Mouse (Mus musculus) midbrain, embryonic 16.5 days (tissue): ENCODE results near the gene Shmt1. TPM values are rescaled to one million over a fixed set of nuclear protein-coding genes. Genes with fewer than 3 reads are reported as not detected.

Source experiments
- ATAC-seq: fragments of 200-750 bp; cut with Nextera tagmentation; 2 replicates; pipeline ENCODE4 v1.8.0; 2017; ENCODE audit warnings: moderate TSS enrichment
- H3K27ac ChIP-seq: fragments of 300-500 bp; sonication (generic); 2 replicates; pipeline ENCODE4 v1.5.1; 2014; ENCODE audit warnings: mild to moderate bottlenecking, low read length, mixed read lengths
- H3K27me3 ChIP-seq: fragments of 300-500 bp; sonication (generic); 2 replicates; pipeline ENCODE4 v1.6.1; 2014; ENCODE audit warnings: low read depth, low read length, mixed read lengths; ENCODE audit not compliant: control insufficient read depth, insufficient read depth
- H3K36me3 ChIP-seq: fragments of 300-500 bp; sonication (generic); 2 replicates; pipeline ENCODE4 v1.6.1; 2014; ENCODE audit warnings: mild to moderate bottlenecking, low read length, moderate library complexity, mixed read lengths; ENCODE audit not compliant: control insufficient read depth, insufficient read depth
- H3K4me1 ChIP-seq: fragments of 300-500 bp; sonication (generic); 2 replicates; pipeline ENCODE4 v1.6.1; 2014; ENCODE audit warnings: mild to moderate bottlenecking, low read length, mixed read lengths; ENCODE audit not compliant: control insufficient read depth, insufficient read depth
- H3K4me2 ChIP-seq: fragments of 300-500 bp; sonication (generic); 2 replicates; pipeline ENCODE4 v1.6.1; 2014; ENCODE audit warnings: mild to moderate bottlenecking, low read length, mixed read lengths
- H3K4me3 ChIP-seq: fragments of 300-500 bp; sonication (generic); 2 replicates; pipeline ENCODE4 v1.5.1; 2014; ENCODE audit warnings: low read depth, mild to moderate bottlenecking, low read length, moderate library complexity, mixed read lengths
- H3K9ac ChIP-seq: fragments of 300-500 bp; sonication (generic); 2 replicates; pipeline ENCODE4 v1.6.1; 2014; ENCODE audit warnings: low read depth, low read length, mixed read lengths
- H3K9me3 ChIP-seq: fragments of 300-500 bp; sonication (generic); replicated peaks from 2 replicates; pipeline ENCODE4 v1.6.1; 2014; ENCODE audit warnings: mild to moderate bottlenecking, low read length, mixed read lengths; ENCODE audit not compliant: control insufficient read depth, poor library complexity, severe bottlenecking
- WGBS: fragments of 180-500 bp; shearing (Covaris S2); extraction: QIAGEN DNeasy Blood & Tissue Kit; methylation state at CpG from one replicate; pipeline ENCODE4 v1.1.7; 2014; 5-methylcytosine and 5-hydroxymethylcytosine counted together
- polyA plus RNA-seq: library from polyadenylated mRNA; unstranded; fragments of >200 nt; fragmentation: Nextera tagmentation; extraction: Ambion mirVana; gene quantifications from 2 replicates; pipeline ENCODE4 v1.2.1, GENCODE M21; 2015

Shmt1 gene
- polyA plus RNA-seq, 1 experiment from 2014 or later: 4.2 TPM

DNA sequence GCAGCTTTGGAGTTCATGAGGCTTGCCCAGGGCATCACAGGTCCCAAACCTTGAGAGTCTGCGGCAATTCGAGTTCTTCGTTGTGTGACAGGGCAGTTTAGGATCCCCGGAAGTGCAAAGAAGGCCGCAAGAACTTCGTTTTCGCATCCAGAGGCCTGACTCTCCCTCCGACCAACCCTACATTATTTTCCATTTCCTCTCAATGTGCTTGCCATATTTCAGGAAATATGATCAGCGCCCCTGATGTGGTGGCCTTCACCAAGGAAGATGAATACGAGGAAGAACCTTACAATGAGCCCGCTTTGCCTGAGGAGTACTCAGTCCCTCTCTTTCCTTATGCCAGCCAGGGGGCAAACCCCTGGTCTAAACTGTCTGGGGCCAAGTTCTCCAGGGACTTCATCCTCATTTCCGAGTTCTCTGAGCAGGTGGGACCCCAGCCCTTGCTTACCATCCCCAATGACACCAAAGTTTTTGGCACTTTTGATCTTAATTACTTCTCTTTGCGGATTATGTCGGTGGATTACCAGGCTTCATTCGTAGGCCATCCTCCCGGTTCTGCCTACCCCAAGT, 33.6 kb downstream of the Shmt1 start:
- no peaks in the 10 kb centered on the region for H3K9me3 ChIP-seq
- WGBS: 24% methylated on average over 16 of the region's 16 CpGs
- H3K4me3 ChIP-seq: peak overlapping the region; percentile 70
- peak overlapping the region; percentile 75 for H3K4me2 ChIP-seq
- H3K36me3 ChIP-seq: no peaks in the 10 kb centered on the region
- peak overlapping the region; percentile 76 for H3K9ac ChIP-seq
- ATAC-seq: no peak
- peaks cover 71% of the 10 kb centered on the region for H3K4me1 ChIP-seq
- no peaks in the 10 kb centered on the region for H3K27me3 ChIP-seq
- peak overlapping the region; percentile 77 for H3K27ac ChIP-seq

DNA sequence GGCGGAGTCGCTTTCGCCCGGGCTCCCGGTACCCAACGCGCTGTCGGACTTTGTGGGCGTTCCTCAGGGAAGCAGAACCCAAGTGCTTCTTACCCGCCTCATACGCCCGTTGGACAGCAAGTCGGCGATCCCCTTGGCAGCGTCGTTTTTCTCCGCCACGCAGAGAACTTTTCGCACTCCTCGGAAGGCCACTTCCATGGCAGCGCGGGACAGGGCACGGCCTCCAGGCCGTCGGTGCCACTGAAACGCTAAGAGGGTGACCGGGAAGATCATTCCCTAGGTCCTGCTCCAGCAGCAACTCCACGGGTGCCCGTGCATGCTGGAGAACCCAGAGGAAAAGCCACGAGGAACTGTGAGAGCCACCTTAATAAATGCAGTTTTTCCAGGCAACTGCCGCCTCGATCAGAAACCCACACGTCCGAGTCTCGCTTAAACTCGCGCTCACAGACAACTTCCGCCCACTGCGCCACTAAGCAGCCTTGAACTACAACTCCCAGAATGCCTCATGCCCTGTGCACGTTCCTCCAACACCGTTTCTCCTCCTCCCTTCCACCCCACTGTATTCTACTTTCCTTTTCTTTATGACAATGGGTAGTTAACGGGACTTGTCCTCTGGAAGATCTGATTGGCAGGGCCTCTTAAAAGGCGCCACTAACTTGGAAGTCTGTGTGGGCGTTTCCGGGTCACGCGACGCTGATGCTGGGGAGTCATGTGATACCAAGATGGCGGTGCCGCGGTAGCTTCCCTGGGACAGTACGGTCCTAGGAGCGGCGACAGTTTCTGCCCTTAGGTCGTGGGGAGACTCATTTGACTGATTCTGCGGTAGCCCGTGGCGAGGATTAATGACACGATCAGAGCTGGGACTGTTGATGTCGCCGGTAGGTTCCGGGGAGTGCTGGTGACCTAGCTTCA, 34.4 kb downstream of the Shmt1 start, which contains the start of the genes Top3a and Smcr8:
Gene Top3a (minus strand): TSS at position 537 of the 912 bp plus-strand sequence.
Gene Smcr8 (plus strand): TSS at position 696 of the 912 bp plus-strand sequence.
- Histone ChIP-seq H3K9me3 (no peaks in the 10 kb centered on the region), H3K27ac (peak within 1 kb of the TSS; percentile 77), H3K4me1 (peaks cover 64% of the 10 kb centered on the region), H3K4me2 (peak within 1 kb of the TSS; percentile 90), H3K36me3 (no peaks in the 10 kb centered on the region), H3K9ac (peak within 1 kb of the TSS; percentile 76), H3K27me3 (no peaks in the 10 kb centered on the region), H3K4me3 (peak within 1 kb of the TSS; percentile 70)
- under 1% methylated on average over 62 of the region's 62 CpGs for WGBS
- ATAC-seq: peak; percentile 99

DNA sequence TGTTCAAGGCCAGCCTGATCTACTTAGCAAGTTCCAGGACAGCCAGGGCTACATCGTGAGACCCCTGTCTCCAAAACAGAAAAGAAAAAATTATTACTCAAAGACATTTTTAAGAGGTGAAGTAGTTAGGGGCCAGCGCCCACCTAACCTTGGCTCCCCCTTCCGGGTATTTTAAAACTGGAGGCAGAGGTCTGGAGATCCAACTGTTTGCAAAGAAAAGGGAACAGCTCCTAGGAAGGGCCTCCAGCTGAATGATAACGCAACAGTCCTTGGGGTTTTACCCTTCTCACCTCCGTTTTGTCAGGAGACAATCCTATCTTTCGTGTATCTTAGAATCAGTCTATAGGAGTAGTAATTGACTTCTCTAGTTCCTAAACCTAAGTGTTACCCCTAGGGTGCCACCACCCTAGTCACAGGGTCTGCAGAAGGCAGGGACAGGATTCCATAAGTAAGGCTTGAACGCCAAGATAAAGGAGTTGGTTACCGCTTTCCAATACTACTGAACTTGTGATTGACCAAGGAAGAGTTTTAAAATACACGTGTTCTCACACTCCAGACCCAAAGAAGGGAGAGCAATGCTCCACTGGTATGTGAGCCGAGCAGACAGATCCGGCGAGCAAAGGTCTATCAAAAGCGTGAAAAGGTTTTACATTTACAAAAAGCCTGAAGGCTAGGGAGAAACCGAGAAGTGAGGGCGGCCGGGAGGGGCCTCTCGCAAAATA, 35.2 kb downstream of the Shmt1 start:
- peak overlapping the region; percentile 70 for H3K4me3 ChIP-seq
- H3K4me2 ChIP-seq: peak overlapping the region; percentile 90
- H3K27ac ChIP-seq: peak overlapping the region; percentile 60; the same call in 1 of the 2 replicates
- 5% methylated on average over 17 of the region's 17 CpGs for WGBS
- H3K27me3 ChIP-seq: no peaks in the 10 kb centered on the region
- no peaks in the 10 kb centered on the region for H3K9me3 ChIP-seq
- peak; percentile 3; the same call in 1 of the 2 replicates for ATAC-seq
- H3K36me3 ChIP-seq: no peaks in the 10 kb centered on the region
- peak overlapping the region; percentile 69 for H3K9ac ChIP-seq
- peaks cover 56% of the 10 kb centered on the region for H3K4me1 ChIP-seq

DNA sequence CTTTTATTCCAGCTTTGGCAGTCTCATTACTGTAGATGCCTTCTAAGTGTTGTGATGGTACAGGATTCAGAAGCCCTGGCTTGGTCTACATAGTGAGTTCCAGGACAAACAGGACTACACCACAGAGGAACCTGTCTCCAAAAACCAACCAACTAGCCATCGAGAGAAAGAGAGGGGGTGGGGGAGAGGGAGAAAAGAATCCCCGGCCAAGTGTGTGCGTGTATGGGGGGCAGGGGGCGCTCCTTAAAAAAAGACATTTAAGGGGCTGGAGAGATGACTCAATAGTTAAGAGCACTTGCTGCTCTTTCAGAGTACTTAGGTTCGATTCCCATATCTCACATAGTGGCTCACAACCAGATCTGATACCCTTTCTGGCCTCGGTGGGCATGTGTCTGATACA, 35.9 kb downstream of the Shmt1 start:
- Histone ChIP-seq H3K36me3 (no peaks in the 10 kb centered on the region), H3K4me3 (peak overlapping the region; percentile 70; the same call in 1 of the 2 replicates), H3K9ac (no peak overlapping the region), H3K4me1 (peaks cover 49% of the 10 kb centered on the region), H3K4me2 (peak overlapping the region; percentile 90; the same call in 1 of the 2 replicates), H3K9me3 (no peaks in the 10 kb centered on the region), H3K27me3 (no peaks in the 10 kb centered on the region), H3K27ac (no peak overlapping the region)
- no peak for ATAC-seq
- 56% methylated on average over 6 of the region's 6 CpGs for WGBS

DNA sequence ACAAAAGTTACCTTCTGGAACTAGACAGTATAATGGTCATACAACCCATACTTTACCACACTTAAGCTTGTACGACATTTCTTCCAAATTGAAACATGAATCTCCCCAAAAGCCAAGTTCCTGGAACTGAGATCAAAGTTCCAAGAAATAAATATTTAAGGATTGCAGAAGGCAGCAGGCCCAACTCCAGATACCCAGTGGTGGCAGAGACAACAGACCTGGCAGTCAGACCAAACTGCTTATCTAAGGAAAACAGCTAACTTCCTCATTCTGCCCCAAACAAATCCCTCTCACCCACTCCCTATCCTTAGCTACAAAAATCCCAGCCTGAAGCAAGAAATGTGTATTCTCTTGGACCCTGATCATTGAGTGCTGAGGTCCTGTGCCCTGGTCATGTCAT, 36.7 kb downstream of the Shmt1 start:
- H3K4me2 ChIP-seq: no peak overlapping the region
- WGBS: 79% methylated on average over 1 of the region's 1 CpGs
- no peak overlapping the region for H3K4me3 ChIP-seq
- no peaks in the 10 kb centered on the region for H3K36me3 ChIP-seq
- H3K27me3 ChIP-seq: no peaks in the 10 kb centered on the region
- no peak overlapping the region for H3K27ac ChIP-seq
- no peak overlapping the region for H3K9ac ChIP-seq
- H3K9me3 ChIP-seq: no peaks in the 10 kb centered on the region
- H3K4me1 ChIP-seq: peaks cover 42% of the 10 kb centered on the region
- ATAC-seq: no peak

DNA sequence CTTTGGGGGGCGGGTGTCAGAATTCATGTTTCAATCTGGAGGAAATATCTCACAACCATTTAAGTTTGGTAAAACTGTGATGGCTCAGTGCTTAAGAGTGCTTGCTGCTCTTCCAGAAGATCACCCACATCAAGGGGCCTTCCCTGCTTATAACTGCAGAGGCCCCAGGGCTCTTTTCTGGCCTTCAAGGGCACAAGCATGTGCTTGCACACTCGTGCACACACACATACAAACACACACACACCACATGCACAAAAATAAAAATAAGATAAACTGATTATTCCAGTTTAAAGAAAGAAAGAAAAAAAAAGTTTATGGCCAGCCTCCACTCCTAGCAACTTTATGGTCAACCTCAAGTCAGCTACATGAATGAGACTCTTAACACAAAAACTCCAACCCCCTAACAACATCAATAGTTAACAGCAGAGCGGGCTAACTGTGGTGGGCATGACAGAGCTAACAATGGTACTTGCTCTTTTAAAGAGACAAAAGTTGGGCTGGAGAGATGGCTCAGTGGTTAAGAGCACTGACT, 37.3 kb downstream of the Shmt1 start:
- Histone ChIP-seq H3K36me3 (no peaks in the 10 kb centered on the region), H3K9me3 (no peaks in the 10 kb centered on the region), H3K4me3 (no peak overlapping the region), H3K27ac (no peak overlapping the region), H3K4me2 (no peak overlapping the region), H3K27me3 (no peaks in the 10 kb centered on the region), H3K9ac (no peak overlapping the region), H3K4me1 (peaks cover 36% of the 10 kb centered on the region)
- 86% methylated on average over 3 of the region's 3 CpGs for WGBS
- no peak for ATAC-seq

DNA sequence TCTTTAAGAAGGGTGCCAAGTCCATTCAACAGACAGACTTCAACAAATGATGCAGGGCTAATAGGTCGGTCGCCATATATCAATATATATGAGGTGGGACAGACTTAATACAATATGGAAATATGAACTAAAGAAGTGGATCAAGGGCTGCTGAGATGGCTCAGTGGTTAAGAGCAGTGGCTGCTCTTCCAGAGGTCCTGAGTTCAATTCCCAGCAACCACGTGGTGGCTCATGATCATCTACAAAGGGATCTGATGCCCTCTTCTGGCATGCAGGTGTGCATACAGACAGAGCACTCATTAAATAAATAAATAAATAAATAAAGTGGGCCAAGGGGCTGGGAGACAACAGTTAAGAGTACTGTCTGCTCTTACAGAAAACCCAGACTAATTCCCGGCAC, 39.4 kb downstream of the Shmt1 start:
- no peak overlapping the region for H3K4me3 ChIP-seq
- ATAC-seq: no peak
- H3K4me2 ChIP-seq: no peak overlapping the region
- H3K36me3 ChIP-seq: no peaks in the 10 kb centered on the region
- no peaks in the 10 kb centered on the region for H3K27me3 ChIP-seq
- H3K27ac ChIP-seq: no peak overlapping the region
- 85% methylated on average over 4 of the region's 4 CpGs for WGBS
- no peak overlapping the region for H3K9ac ChIP-seq
- peaks cover 21% of the 10 kb centered on the region for H3K4me1 ChIP-seq
- no peaks in the 10 kb centered on the region for H3K9me3 ChIP-seq

DNA sequence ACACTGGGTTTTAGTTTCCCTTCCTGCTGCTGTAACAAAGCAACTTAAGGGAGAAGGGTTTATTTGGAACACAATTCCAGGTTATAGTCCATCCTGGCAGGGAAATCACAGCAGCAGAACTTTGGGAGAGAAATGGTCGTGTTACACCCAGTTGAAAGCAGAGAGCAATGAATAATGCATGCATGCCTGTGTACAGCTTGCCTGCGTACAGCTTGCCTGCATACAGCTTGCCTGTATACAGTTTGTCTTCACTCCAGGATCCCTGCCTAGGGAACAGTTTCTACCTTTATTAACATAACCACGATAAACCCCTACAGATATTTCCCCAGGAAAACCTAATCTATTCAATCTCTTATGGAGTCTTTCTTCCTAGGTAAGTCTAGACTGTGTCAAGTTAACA, 40.7 kb downstream of the Shmt1 start:
- H3K27me3 ChIP-seq: no peaks in the 10 kb centered on the region
- WGBS: 83% methylated on average over 3 of the region's 3 CpGs
- H3K4me2 ChIP-seq: no peak overlapping the region

More for the DNA sequence above, 40.7 kb downstream of the Shmt1 start:
- no peaks in the 10 kb centered on the region for H3K9me3 ChIP-seq
- H3K36me3 ChIP-seq: no peaks in the 10 kb centered on the region
- H3K9ac ChIP-seq: no peak overlapping the region
- H3K4me1 ChIP-seq: peaks cover 13% of the 10 kb centered on the region
- no peak overlapping the region for H3K4me3 ChIP-seq
- H3K27ac ChIP-seq: no peak overlapping the region
- ATAC-seq: no peak
